Mouse (Mus musculus) adipocyte (in vitro differentiated cells): ENCODE results near the gene Gucy2c.

Experiments
- DNase-seq: peaks from one replicate; pipeline ENCODE4 v3.0.0-alpha.2; 2016; ENCODE audit warnings: low spot score

Gucy2c gene

GRCm38 (mm10) chr6:136781377-136781986 lies at the start of gene Gucy2c:
Gucy2c (minus strand) TSS chr6:136781765.
- no peak for DNase-seq

GRCm38 (mm10) chr6:136828681-136829080 lies 47.1 kb upstream of the Gucy2c start:
- no peak for DNase-seq

GRCm38 (mm10) chr6:136827881-136828561 lies 46.5 kb upstream of the Gucy2c start, which contains the start of gene Wbp11:
Wbp11 (minus strand) TSS chr6:136828233.
- peak; percentile 99 for DNase-seq

- peak; percentile 68 for DNase-seq
Measured at GRCm38 (mm10) chr6:136827516-136827880, 45.9 kb upstream of the Gucy2c start, which contains the start of gene BC049715. BC049715 (plus strand) TSS chr6:136827626.

GRCm38 (mm10) chr6:136827116-136827515 lies 45.6 kb upstream of the Gucy2c start:
- peak; percentile 33 for DNase-seq

GRCm38 (mm10) chr6:136824987-136825386 lies 43.4 kb upstream of the Gucy2c start:
- DNase-seq = no peak

- DNase-seq = no peak
Measured at GRCm38 (mm10) chr6:136821086-136821485, 39.5 kb upstream of the Gucy2c start.

- no peak for DNase-seq
Measured at GRCm38 (mm10) chr6:136820381-136820780, 38.8 kb upstream of the Gucy2c start.

GRCm38 (mm10) chr6:136817549-136817948 lies 36.0 kb upstream of the Gucy2c start:
- DNase-seq = no peak

GRCm38 (mm10) chr6:136816826-136817225 lies 35.3 kb upstream of the Gucy2c start:
- DNase-seq = no peak

GRCm38 (mm10) chr6:136815381-136815780 lies 33.8 kb upstream of the Gucy2c start:
- no peak for DNase-seq

GRCm38 (mm10) chr6:136813117-136813516 lies 31.6 kb upstream of the Gucy2c start:
- DNase-seq = peak; percentile 72

- DNase-seq = peak; percentile 26
Measured at GRCm38 (mm10) chr6:136811196-136811595, 29.6 kb upstream of the Gucy2c start.

- no peak for DNase-seq
Measured at GRCm38 (mm10) chr6:136809673-136810072, 28.1 kb upstream of the Gucy2c start.

GRCm38 (mm10) chr6:136809077-136809476 lies 27.5 kb upstream of the Gucy2c start:
- DNase-seq = peak; percentile 89

- peak; percentile 60 for DNase-seq
Measured at GRCm38 (mm10) chr6:136808631-136809046, 27.1 kb upstream of the Gucy2c start.

GRCm38 (mm10) chr6:136808014-136808417 lies 26.5 kb upstream of the Gucy2c start, which contains the start of gene H2afj:
H2afj (plus strand) TSS chr6:136808244.
- DNase-seq = peak; percentile 98

GRCm38 (mm10) chr6:136807395-136808013 lies 25.9 kb upstream of the Gucy2c start:
- no peak for DNase-seq

- no peak for DNase-seq
Measured at GRCm38 (mm10) chr6:136806819-136807218, 25.3 kb upstream of the Gucy2c start.

GRCm38 (mm10) chr6:136805409-136805775 lies 23.8 kb upstream of the Gucy2c start:
- DNase-seq = no peak

GRCm38 (mm10) chr6:136804705-136805408 lies 23.3 kb upstream of the Gucy2c start:
- peak; percentile 78 for DNase-seq
